Mouse (Mus musculus): ENCODE measurements around the gene Kank3. TPM values are rescaled to one million over a fixed set of nuclear protein-coding genes. Genes with fewer than 3 reads are reported as not detected.

The Kank3 gene
- not detected in 2 replicates for polyA plus RNA-seq (2012; ENCODE audit: insufficient read depth, insufficient read length, low replicate concordance, missing spikeins)

GRCm38 (mm10) chr17:33810334-33811141, at the start of gene Kank3:
Kank3 (plus strand) TSS chr17:33810519.
- H3K4me3 ChIP-seq (ENCODE audit: insufficient read depth, low read depth, low read length) = peak within 1 kb of the TSS; percentile 97
- H3K27ac ChIP-seq (ENCODE audit: insufficient read depth, low read depth, low read length) = peak within 1 kb of the TSS; percentile 94
- TF ChIP-seq POLR2A (IDR thresholded peaks at IDR 0.05; ENCODE audit: insufficient read depth, low read depth, low read length) (peak; percentile 66), CTCF (IDR thresholded peaks at IDR 0.05; ENCODE audit: insufficient read depth, low read depth, low read length) (no peak)
- under 1% methylated on average over 36 of the region's 36 CpGs for WGBS
- peaks cover 11% of the 10 kb centered on the region for H3K4me1 ChIP-seq (ENCODE audit: control insufficient read depth, insufficient read depth, low read length)

- Histone ChIP-seq H3K4me1 (ENCODE audit: control insufficient read depth, insufficient read depth, low read length) (no peaks in the 10 kb centered on the region), H3K4me3 (ENCODE audit: insufficient read depth, low read depth, low read length) (no peak overlapping the region), H3K27ac (ENCODE audit: insufficient read depth, low read depth, low read length) (no peak overlapping the region)
- TF ChIP-seq POLR2A (IDR thresholded peaks at IDR 0.05; ENCODE audit: insufficient read depth, low read depth, low read length) (no peak), CTCF (IDR thresholded peaks at IDR 0.05; ENCODE audit: insufficient read depth, low read depth, low read length) (no peak)
- 78% methylated on average over 3 of the region's 3 CpGs for WGBS
These were observed 43.9 kb upstream of the Kank3 start for GRCm38 (mm10) chr17:33766389-33766788.

- no peak for TF ChIP-seq CTCF (IDR thresholded peaks at IDR 0.05; ENCODE audit: insufficient read depth, low read depth, low read length)
- no peak for TF ChIP-seq POLR2A (IDR thresholded peaks at IDR 0.05; ENCODE audit: insufficient read depth, low read depth, low read length)
- H3K27ac ChIP-seq (ENCODE audit: insufficient read depth, low read depth, low read length) = no peak overlapping the region
- 96% methylated on average over 4 of the region's 4 CpGs for WGBS
- no peak overlapping the region for H3K4me3 ChIP-seq (ENCODE audit: insufficient read depth, low read depth, low read length)
- H3K4me1 ChIP-seq (ENCODE audit: control insufficient read depth, insufficient read depth, low read length) = no peaks in the 10 kb centered on the region
These were observed 38.7 kb upstream of the Kank3 start for GRCm38 (mm10) chr17:33771617-33772016.

- WGBS = 83% methylated on average over 6 of the region's 6 CpGs
- TF ChIP-seq POLR2A (IDR thresholded peaks at IDR 0.05; ENCODE audit: insufficient read depth, low read depth, low read length) (no peak), CTCF (IDR thresholded peaks at IDR 0.05; ENCODE audit: insufficient read depth, low read depth, low read length) (no peak)
- Histone ChIP-seq H3K4me3 (ENCODE audit: insufficient read depth, low read depth, low read length) (no peak overlapping the region), H3K27ac (ENCODE audit: insufficient read depth, low read depth, low read length) (no peak overlapping the region), H3K4me1 (ENCODE audit: control insufficient read depth, insufficient read depth, low read length) (no peaks in the 10 kb centered on the region)
These were observed 36.9 kb upstream of the Kank3 start for GRCm38 (mm10) chr17:33773426-33773825.

GRCm38 (mm10) chr17:33773871-33774572, 36.3 kb upstream of the Kank3 start:
- WGBS = 93% methylated on average over 6 of the region's 6 CpGs

GRCm38 (mm10) chr17:33774573-33775155, 35.7 kb upstream of the Kank3 start:
- Histone ChIP-seq H3K4me1 (ENCODE audit: control insufficient read depth, insufficient read depth, low read length) (peaks cover 5% of the 10 kb centered on the region; the same call in 1 of the 2 replicates), H3K27ac (ENCODE audit: insufficient read depth, low read depth, low read length) (no peak overlapping the region), H3K4me3 (ENCODE audit: insufficient read depth, low read depth, low read length) (no peak overlapping the region)
- no peak for TF ChIP-seq CTCF (IDR thresholded peaks at IDR 0.05; ENCODE audit: insufficient read depth, low read depth, low read length)
- TF ChIP-seq POLR2A (IDR thresholded peaks at IDR 0.05; ENCODE audit: insufficient read depth, low read depth, low read length) = no peak
- 78% methylated on average over 8 of the region's 8 CpGs for WGBS

More at GRCm38 (mm10) chr17:33773871-33774572, 36.3 kb upstream of the Kank3 start:
- H3K27ac ChIP-seq (ENCODE audit: insufficient read depth, low read depth, low read length) = no peak overlapping the region
- no peak overlapping the region for H3K4me3 ChIP-seq (ENCODE audit: insufficient read depth, low read depth, low read length)
- H3K4me1 ChIP-seq (ENCODE audit: control insufficient read depth, insufficient read depth, low read length) = no peaks in the 10 kb centered on the region
- TF ChIP-seq POLR2A (IDR thresholded peaks at IDR 0.05; ENCODE audit: insufficient read depth, low read depth, low read length) (no peak), CTCF (IDR thresholded peaks at IDR 0.05; ENCODE audit: insufficient read depth, low read depth, low read length) (no peak)

- TF ChIP-seq CTCF (IDR thresholded peaks at IDR 0.05; ENCODE audit: insufficient read depth, low read depth, low read length) = no peak
- no peak for TF ChIP-seq POLR2A (IDR thresholded peaks at IDR 0.05; ENCODE audit: insufficient read depth, low read depth, low read length)
- 94% methylated on average over 4 of the region's 4 CpGs for WGBS
- Histone ChIP-seq H3K27ac (ENCODE audit: insufficient read depth, low read depth, low read length) (no peak overlapping the region), H3K4me1 (ENCODE audit: control insufficient read depth, insufficient read depth, low read length) (peaks cover 5% of the 10 kb centered on the region; the same call in 1 of the 2 replicates), H3K4me3 (ENCODE audit: insufficient read depth, low read depth, low read length) (no peak overlapping the region)
These were observed 35.0 kb upstream of the Kank3 start for GRCm38 (mm10) chr17:33775287-33775686.

GRCm38 (mm10) chr17:33779271-33779966, 30.9 kb upstream of the Kank3 start:
- 24% methylated on average over 9 of the region's 9 CpGs for WGBS
- TF ChIP-seq CTCF (IDR thresholded peaks at IDR 0.05; ENCODE audit: insufficient read depth, low read depth, low read length) (no peak), POLR2A (IDR thresholded peaks at IDR 0.05; ENCODE audit: insufficient read depth, low read depth, low read length) (no peak)
- Histone ChIP-seq H3K27ac (ENCODE audit: insufficient read depth, low read depth, low read length) (peak overlapping the region; percentile 69), H3K4me3 (ENCODE audit: insufficient read depth, low read depth, low read length) (no peak overlapping the region), H3K4me1 (ENCODE audit: control insufficient read depth, insufficient read depth, low read length) (peaks cover 19% of the 10 kb centered on the region)

Data from olfactory bulb, adult 2 months (tissue).